Mouse (Mus musculus) ZHBTc4 (cell line): Measurements from ENCODE around the gene Eno3.
A peak's percentile ranks its signal among the peaks of the same experiment; 100 is the strongest.

Experiments used
- DNase-seq: peaks from one replicate; pipeline ENCODE4 v3.0.0-alpha.2; 2011; ENCODE audit warnings: low read depth, low spot score

Eno3 gene

GRCm38 (mm10) chr11:70643051-70643450 lies 14.0 kb upstream of the Eno3 start:
- DNase-seq = no peak

DNA sequence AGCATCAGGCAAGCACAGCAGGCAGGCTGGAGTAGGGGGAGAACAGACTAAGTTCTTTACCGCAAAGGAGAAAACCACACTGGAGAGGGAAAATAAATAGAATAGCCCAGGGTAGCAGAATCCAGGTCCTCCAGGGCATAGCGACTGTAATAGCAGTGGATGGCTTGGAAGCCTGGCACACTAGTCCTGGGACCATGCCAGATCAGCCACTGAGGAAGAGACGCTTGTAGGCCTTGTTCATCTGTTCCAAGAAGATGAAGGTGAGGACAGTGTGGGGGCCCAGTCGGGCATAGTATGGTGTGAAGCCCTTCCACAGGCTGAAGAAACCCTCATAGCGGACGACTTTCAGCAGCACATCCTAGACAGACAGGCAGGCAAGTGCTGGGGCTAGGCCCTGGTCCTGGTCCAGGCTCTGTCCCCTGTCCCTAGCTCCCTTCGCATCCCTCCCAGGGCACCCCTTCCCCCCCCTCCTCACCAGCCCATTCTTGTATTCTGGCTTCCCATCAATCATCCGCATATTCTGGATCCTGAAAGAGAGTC lies 12.4 kb upstream of the Eno3 start:
- no peak for DNase-seq

- DNase-seq = no peak
Measured at GRCm38 (mm10) chr11:70645461-70646258, 11.3 kb upstream of the Eno3 start.

GRCm38 (mm10) chr11:70646259-70646555 lies 10.8 kb upstream of the Eno3 start:
- DNase-seq = no peak

GRCm38 (mm10) chr11:70646691-70647650 lies 10.0 kb upstream of the Eno3 start, which contains the start of the genes Rnf167 and Slc25a11:
Gene Rnf167, plus strand, starts transcription at chr11:70647235.
Gene Slc25a11, minus strand, starts transcription at chr11:70647479.
- DNase-seq = peak; percentile 100

DNA sequence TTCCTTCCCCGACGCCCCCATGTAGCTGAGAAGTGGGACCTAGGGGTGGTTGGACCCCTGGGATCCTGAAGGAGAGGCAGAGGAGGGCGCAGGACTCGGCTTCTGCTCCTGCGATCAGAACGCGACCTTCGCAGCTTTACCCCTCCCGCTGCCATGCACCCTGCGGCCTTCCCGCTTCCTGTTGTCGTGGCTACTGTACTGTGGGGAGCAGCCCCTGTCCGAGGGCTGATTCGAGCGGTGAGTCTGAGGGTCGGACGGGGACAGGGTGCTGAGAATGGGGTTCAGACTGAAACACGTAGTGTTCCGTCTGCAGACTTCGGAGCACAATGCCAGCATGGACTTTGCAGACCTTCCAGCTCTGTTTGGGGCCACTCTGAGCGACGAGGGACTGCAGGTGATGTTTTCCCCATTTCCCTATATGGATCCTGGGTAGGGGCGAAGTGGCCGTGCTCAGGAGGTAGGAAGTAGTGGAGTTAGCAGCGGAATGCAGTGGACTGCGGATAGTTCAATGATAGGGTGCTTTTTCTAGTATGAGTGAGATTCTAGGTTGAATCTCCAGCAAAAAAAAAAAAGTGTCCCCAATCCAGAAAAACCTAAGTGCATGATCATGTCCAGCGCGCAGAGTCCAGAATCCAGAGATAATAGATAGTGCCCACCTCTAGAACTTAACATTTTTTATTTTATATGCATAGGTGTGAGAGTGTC lies 9.1 kb upstream of the Eno3 start:
- no peak for DNase-seq

DNA sequence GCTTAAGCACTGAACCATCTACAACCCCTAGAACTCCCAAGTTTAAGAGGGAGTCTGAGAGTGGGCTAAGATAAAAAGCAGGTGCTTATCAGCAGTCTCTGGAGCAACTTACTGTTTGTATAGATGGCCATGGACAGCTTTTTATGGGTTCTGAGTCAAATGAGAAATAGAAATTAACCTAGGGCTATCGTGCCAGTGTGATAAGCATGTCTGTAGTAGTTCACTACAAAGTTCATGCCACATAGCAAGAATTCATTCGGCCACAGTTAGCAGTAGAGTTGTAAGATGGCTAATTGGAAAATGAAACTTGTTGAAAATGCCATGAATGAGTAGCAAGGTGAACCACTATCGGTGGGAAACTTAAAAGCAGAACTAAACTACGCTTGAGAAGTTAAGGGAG lies 8.5 kb upstream of the Eno3 start:
- no peak for DNase-seq

DNA sequence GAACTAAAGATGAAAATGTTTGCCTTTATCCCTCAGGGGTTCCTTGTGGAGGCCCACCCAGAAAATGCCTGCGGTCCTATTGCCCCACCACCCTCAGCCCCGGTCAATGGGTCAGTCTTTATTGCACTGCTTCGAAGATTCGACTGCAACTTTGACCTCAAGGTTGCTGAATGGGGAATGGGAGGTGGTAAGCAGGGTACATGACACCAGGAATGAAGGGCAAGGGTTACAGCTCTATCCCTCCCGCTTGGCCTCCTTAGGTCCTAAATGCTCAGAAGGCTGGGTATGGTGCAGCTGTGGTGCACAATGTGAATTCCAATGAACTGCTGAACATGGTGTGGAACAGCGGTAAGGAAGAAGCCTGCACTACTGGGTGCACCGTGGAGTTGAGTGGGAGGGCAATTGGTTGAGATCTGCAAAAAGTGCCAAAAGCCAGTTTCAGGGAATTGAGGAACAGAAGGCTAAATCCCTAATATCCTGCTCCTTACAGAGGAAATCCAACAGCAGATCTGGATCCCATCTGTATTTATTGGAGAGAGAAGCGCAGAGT lies 7.7 kb upstream of the Eno3 start:
- DNase-seq = no peak

- DNase-seq = no peak
Measured at GRCm38 (mm10) chr11:70650322-70651175, 6.5 kb upstream of the Eno3 start.

GRCm38 (mm10) chr11:70651391-70651790 lies 5.6 kb upstream of the Eno3 start:
- DNase-seq = no peak

- DNase-seq = peak; percentile 40
Measured at GRCm38 (mm10) chr11:70652029-70652883, 4.7 kb upstream of the Eno3 start.

- no peak for DNase-seq
Measured at GRCm38 (mm10) chr11:70652884-70653344, 4.1 kb upstream of the Eno3 start.

- peak; percentile 84 for DNase-seq
Measured at GRCm38 (mm10) chr11:70653345-70654197, 3.4 kb upstream of the Eno3 start.

DNA sequence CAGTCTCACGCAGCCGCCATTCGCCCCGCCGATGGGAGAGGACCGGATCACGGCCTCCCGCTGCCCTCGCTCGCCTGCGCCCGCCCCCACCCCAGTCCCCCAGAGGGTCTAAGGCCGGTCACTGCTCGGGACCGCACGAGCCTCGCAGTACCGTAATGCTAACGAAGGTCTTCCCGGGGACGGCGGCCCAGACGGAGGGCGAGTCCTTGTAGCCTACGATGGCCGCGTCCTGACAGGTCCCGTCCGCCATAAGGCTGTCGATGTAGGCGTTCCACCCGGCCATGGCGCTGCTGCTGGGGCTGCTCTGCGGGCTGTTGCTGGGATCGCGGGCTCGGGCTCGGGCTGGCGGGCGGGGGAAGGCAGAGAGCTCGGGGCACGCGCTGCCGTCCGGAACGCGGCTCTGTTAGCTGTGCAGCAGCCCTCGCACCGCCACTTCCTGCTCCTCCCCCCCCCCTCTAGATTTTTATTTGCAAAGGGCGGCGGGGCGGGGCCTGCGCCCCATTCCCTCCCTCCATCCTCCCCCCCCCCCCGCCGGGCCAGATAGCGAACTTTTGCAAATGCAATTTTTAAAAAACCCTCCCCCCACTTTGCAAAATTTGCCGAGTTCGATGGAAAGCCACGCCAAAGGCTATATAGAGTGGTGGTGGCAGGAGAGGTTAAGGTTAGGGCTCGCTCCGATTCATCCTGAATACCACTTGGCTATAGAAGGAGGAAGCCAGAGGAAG lies 2.6 kb upstream of the Eno3 start, which contains the start of gene Pfn1:
Gene Pfn1, minus strand, starts transcription at position 447 of the 725 bp plus-strand sequence.
- peak; percentile 89 for DNase-seq

DNA sequence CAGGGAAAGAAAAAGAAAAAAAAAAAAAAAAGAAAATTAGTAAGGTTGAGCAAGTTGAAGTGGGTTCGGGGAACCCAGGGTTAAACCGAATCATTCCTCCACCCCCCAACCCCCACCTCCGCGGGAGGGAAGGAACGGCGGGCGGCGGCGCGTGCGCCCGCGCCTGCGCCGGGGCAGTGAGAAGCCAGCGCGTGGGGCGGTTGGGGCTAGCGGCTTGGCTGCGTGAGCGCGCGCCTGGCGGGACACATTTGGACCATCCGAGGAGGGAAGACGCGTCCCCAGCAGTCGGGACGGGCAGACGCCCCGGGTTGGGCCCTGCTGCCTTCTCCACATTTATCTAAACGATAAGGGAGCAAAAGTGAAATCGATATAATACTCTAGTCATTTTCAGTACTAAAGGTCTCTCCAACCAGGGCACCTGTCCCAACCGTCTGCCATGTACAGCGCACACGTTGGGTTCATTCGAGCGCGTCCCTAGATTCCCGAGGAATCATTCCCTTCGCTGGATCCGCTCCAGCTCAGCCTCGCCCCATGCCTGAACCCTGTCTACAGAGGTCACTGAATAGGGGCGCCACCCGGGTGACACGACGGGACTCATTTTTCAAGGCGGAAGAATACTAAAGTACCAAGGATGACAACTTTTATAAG lies 2.0 kb upstream of the Eno3 start:
- peak; percentile 87 for DNase-seq

- DNase-seq = peak; percentile 80
Measured at GRCm38 (mm10) chr11:70655571-70656455, 1.2 kb upstream of the Eno3 start.
